Mouse (Mus musculus) frontal cortex, postnatal 25 days (tissue): ENCODE data around the gene Vps26c.
A peak's percentile ranks its signal among the peaks of the same experiment; 100 is the strongest.

Source experiments
- DNase-seq, 2 experiments: peaks; one replicate each; pipeline ENCODE4 v3.0.0; 2022; ENCODE audit warnings: low spot score in 2 of 2

The Vps26c gene

GRCm38 (mm10) chr16:94526344-94527151, at the start of gene Vps26c:
TSS of gene Vps26c (minus strand) at chr16:94526830.
- peak; percentile 91 to 95 for DNase-seq

- no peak for DNase-seq
Observed at GRCm38 (mm10) chr16:94575757-94576156, 49.1 kb upstream of the Vps26c start.

GRCm38 (mm10) chr16:94574718-94575094, 48.1 kb upstream of the Vps26c start:
- DNase-seq = no peak

GRCm38 (mm10) chr16:94574025-94574717, 47.5 kb upstream of the Vps26c start:
- no peak for DNase-seq

GRCm38 (mm10) chr16:94572422-94572821, 45.8 kb upstream of the Vps26c start:
- DNase-seq = no peak

- no peak for DNase-seq
Observed at GRCm38 (mm10) chr16:94571111-94571993, 44.7 kb upstream of the Vps26c start.

- peak; percentile 15 to 21 for DNase-seq
Observed at GRCm38 (mm10) chr16:94570361-94571041, 43.9 kb upstream of the Vps26c start.

GRCm38 (mm10) chr16:94569229-94570176, 42.9 kb upstream of the Vps26c start, which contains the start of gene Dyrk1a:
TSS of gene Dyrk1a (plus strand) at chr16:94570010.
- DNase-seq = peak; percentile 86 to 95

GRCm38 (mm10) chr16:94568335-94569228, 42.0 kb upstream of the Vps26c start:
- peak in 1 of 2 experiments; percentile 44 for DNase-seq

GRCm38 (mm10) chr16:94567751-94568150, 41.1 kb upstream of the Vps26c start:
- DNase-seq = no peak

- DNase-seq = no peak
Observed at GRCm38 (mm10) chr16:94566834-94567585, 40.4 kb upstream of the Vps26c start.

- DNase-seq = no peak
Observed at GRCm38 (mm10) chr16:94566124-94566523, 39.5 kb upstream of the Vps26c start.

- no peak for DNase-seq
Observed at GRCm38 (mm10) chr16:94560618-94561017, 34.0 kb upstream of the Vps26c start.

- no peak for DNase-seq
Observed at GRCm38 (mm10) chr16:94559782-94560181, 33.2 kb upstream of the Vps26c start.

GRCm38 (mm10) chr16:94559282-94559681, 32.7 kb upstream of the Vps26c start:
- no peak for DNase-seq

- DNase-seq = no peak
Observed at GRCm38 (mm10) chr16:94556228-94556627, 29.6 kb upstream of the Vps26c start.

GRCm38 (mm10) chr16:94555346-94555745, 28.7 kb upstream of the Vps26c start:
- no peak for DNase-seq

GRCm38 (mm10) chr16:94551934-94552333, 25.3 kb upstream of the Vps26c start:
- no peak for DNase-seq
